Mouse (Mus musculus) brain, embryonic 14.5 days (tissue): ENCODE data around the gene Sat2.

Experiments
- CTCF ChIP-seq: fragments of 200-500 bp; IDR thresholded peaks from 2 replicates; pipeline ENCODE4 v1.5.1; 2012; ENCODE audit warnings: inconsistent platforms, mild to moderate bottlenecking, moderate library complexity, borderline replicate concordance; ENCODE audit not compliant: insufficient read depth, insufficient read length; ENCODE audit errors: extremely low read depth
- POLR2A ChIP-seq: fragments of 200-500 bp; IDR thresholded peaks from 2 replicates; pipeline ENCODE4 v1.6.1; 2012; ENCODE audit warnings: mild to moderate bottlenecking, inconsistent platforms, borderline replicate concordance; ENCODE audit not compliant: poor library complexity, insufficient read depth, insufficient read length, severe bottlenecking; ENCODE audit errors: extremely low read depth

GRCm38 (mm10) chr11:69606832-69607231, 15.0 kb upstream of the Sat2 start:
- TF ChIP-seq CTCF: no peak
- TF ChIP-seq POLR2A: no peak
